Mouse (Mus musculus): Measurements from ENCODE around the gene Jak1.
A peak's percentile ranks its signal among the peaks of the same experiment; 100 is the strongest.

Gene Jak1

GRCm38 (mm10) chr4:101264741-101265513 lies at the start of gene Jak1:
Gene Jak1, minus strand, starts transcription at chr4:101265282.
- DNase-seq: peak; percentile 95

DNA sequence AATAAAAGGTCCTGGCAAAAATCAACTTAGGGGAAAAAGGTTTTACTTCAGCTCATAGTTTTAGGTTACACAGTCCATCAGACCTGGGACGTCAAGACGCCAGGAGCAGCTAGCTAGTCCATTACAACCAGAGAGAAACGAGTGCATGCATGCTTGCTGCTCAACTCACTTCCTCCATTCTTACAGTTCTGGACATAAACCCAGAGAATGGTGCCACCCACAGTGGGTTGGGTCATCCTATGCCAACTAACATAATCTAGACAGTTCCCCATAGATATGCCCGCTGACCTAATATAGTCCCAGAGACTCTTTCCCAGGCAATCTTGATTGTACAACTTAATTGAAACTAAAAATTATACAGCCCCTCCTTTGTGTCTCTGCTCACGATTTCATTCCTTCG lies 47.0 kb upstream of the Jak1 start:
- no peak for DNase-seq

GRCm38 (mm10) chr4:101308166-101308565 lies 43.1 kb upstream of the Jak1 start:
- no peak for DNase-seq

DNA sequence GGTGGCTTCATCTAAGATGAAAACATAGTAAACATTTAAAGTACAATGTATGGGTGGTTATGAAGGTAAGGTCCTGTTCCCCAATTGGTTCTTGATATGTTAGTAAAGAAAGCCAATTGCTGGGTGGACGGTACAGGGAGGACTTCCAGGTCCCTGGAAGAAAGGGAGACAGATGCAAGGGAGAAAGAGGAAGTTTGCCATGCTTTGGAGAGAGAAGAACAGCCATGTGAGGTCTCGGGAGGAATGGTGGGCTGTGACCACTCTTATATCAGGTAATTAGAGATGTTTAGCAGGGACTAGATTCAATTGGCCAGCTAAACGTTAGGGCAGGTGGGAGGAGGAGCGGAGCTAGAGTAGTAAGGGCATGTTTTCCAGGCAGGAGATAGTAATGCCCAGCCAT lies 42.2 kb upstream of the Jak1 start:
- no peak for DNase-seq

DNA sequence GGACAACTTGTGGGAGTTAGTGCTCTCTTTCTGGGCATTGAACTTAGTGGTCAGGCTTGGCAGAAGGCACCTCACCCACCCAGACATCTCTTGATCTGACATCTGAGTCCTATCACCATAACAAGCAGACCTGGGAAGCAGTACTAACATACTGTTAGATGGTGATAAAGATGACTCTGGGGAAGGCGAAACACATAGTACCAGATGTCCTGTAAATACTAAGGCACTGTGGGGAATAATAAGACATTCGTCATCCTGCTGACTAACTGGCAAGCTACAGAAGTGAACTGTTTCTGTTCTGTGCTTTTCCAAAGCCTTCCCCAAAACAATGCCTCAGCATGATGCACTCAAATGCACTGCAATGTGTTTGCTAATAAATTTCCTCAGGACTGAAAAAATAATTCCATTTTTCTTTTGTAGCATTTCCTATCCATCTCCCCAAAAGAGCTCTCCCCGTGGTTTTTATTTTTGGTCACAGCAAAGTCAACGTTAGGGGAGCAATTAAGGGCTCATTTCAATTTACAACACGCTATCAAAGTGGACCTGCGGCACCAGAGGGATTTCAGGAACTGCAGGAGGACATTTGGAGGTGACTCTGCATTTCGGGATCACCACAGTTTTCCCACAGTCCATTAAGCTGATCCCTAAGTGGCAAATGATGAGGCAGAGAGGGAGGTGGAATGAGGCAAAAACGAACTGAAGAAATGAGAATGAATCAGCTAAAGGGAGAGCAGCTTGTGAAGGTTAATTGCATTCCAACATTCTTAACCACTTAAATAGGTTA lies 41.2 kb upstream of the Jak1 start:
- DNase-seq: no peak

GRCm38 (mm10) chr4:101305126-101305525 lies 40.0 kb upstream of the Jak1 start:
- no peak for DNase-seq

- no peak for DNase-seq
Measured at GRCm38 (mm10) chr4:101304114-101304513, 39.0 kb upstream of the Jak1 start.

DNA sequence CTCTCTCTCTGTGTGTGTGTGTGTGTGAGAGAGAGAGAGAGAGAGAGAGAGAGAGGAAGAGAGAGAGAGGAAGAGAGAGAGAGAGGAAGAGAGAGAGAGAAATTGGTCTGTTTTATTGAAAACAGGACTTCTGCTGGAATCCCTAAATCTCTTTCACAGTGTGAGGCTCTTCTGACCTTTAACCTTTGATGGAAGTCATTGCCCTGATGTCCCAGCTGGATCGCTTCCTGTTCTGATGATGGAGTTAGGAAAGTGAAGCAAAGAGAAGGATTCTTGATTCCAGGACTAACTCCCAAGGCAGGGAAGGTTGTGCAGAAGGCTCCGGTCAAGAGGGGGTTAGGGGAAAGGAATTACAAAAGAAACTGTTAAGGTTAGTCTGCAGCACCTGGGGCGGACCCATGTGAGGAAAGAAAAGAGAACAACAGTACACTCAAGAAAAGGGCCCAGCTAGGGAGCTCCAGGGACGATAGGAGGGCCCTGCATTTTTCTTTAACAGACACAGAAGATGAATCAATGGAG lies 35.4 kb upstream of the Jak1 start:
- DNase-seq: no peak

DNA sequence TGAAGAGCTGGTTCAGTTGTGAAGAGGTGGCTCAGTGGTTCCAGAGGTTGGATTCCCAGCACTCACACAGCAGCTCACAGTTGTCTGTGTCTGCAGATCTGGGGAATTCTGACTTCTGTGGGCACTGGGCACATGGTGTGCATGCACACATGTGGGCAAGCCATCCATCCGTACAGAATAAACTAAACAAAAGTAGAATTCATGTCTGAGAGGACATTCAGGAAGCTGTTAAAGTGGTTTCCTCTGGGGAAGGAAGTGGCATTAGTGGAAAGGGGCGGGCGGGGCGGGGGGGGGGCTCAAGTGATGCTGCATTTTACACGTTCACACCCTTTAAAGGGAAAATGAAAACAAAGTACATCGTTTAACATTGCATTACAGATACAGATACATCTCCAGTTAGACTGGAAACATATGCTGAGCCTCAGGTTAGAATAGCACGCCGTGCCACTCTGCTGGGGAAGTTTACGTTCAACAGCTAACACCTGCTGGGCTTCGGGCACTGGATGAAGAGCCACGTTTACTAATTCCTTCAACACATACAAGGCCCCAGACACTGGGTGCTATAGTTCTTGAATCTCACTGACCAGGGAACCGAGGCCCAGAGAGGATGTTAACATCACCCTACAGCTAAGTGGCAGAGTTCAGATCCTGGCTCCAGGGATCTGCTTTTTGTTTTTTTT lies 33.4 kb upstream of the Jak1 start:
- DNase-seq: no peak

GRCm38 (mm10) chr4:101296836-101297235 lies 31.8 kb upstream of the Jak1 start:
- DNase-seq: no peak

GRCm38 (mm10) chr4:101295788-101296187 lies 30.7 kb upstream of the Jak1 start:
- no peak for DNase-seq

DNA sequence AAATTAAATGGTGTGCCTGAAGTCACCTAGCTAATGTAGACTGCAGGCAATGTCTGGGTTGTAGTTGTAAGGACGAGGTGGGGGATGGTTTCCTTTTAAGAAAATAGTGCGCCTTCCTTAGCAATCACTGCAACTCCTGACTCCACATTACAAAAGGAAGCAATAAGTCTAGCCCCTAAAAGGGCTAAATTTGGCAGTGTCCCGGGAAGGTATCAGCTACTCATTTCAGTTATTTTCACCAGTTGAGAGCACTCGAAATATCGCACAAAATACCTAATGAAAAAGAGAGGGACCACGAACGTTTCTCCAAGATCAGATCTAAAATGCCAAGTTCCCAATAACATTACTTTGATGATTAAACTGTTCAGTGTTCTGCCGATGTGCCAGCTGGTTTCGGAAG lies 28.6 kb upstream of the Jak1 start:
- DNase-seq: no peak

- DNase-seq: peak; percentile 8
Measured at GRCm38 (mm10) chr4:101292736-101293541, 27.9 kb upstream of the Jak1 start.

DNA sequence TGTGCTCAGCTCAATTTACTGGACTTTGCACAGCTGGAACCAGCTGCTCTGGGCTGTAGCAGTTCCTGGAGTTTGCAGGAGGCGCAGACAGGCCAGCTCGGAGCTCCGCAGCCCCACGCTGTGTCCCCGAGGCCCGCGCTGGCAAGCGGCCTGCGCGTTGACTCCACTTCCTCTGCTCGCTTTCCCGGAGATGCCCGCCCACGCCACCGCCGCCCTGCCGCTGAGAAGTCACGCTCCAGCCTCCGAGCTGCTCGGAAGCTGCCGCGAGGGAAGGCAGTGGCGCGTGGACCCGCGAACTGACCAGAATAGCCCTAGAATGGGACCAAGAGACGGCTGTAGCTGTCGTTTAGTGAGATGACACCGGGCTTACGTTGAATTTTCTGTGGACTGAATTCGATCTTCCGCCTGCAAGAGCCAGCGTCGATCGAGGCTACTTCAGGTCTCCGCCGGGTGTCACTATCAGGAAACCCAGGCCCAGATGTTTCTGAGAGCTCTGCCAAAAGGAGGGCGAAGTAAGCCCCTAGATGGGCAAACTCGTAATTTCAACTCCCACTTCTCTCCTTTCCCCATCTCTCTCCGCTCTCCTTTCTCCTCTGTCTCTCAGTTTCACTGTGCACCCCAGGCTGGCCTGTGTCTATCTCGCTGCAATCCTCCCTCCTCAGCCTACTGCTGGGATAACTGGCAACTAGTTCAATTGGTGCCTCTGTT lies 27.1 kb upstream of the Jak1 start:
- DNase-seq: peak; percentile 49

- DNase-seq: no peak
Measured at GRCm38 (mm10) chr4:101288292-101288691, 23.2 kb upstream of the Jak1 start.

- no peak for DNase-seq
Measured at GRCm38 (mm10) chr4:101286562-101286961, 21.5 kb upstream of the Jak1 start.

DNA sequence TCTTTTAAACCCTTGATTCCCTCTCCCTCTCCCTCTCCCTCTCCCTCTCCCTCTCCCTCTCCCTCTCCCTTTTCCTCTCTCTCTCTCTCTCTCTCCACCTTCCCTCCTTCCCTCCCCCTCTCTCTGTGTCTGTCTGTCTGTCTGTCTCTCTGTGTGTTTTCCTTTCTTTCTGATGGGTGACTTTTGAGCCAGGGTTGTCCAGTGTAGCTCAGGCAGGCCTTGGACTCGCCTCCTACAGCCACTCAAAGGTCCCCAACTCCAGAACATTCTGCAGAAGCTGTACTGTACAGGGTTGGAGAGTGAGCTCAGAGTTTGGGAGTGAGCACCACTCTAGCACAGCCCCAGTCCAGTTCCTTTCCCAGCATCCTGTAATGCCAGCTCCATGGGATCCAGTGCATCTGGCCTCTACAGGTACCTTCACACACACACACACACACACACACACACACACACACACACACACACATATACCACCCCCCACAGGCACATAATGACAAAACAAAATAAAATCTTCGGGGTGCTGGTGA lies 20.9 kb upstream of the Jak1 start:
- DNase-seq: no peak

GRCm38 (mm10) chr4:101283938-101284337 lies 18.9 kb upstream of the Jak1 start:
- DNase-seq: no peak

DNA sequence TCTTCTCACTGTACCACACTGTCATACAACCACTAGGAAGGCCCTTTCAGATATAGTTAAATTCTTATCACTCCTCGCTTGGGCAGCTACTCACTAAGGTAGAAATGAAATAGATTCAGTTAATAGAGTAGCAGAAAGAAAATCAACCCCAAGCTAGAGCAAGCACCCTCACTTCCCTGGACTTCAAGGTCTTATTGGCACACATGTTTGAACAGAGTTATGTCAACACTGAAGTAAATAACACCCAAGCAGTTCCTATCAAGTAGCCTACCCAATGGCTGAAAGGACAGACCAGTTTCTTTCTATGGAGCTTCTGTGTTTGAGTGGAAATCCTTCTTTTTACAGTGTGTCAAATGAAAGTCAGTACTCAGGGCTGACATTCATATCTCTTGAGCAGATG lies 17.2 kb upstream of the Jak1 start:
- DNase-seq: no peak

GRCm38 (mm10) chr4:101280119-101280518 lies 15.0 kb upstream of the Jak1 start:
- no peak for DNase-seq

GRCm38 (mm10) chr4:101276456-101277070 lies 11.5 kb upstream of the Jak1 start:
- DNase-seq: no peak

All from cerebellum, adult 11 months (tissue).